20 mouse cellular contexts compared by ENCODE assay signal in genomic region chr6:8524717-8525116, GRCm38 (mm10). TPM values are rescaled to one million over a fixed set of nuclear protein-coding genes. Genes with fewer than 3 reads are reported as not detected.
DNase-seq lines count a peak whose midpoint lies in the region; ATAC-seq and TF ChIP-seq lines count a peak whose summit lies in the region.
"Had no signal": no experiment of that assay in that cellular context is flagged by ENCODE, and none has a peak within 500 bp of the region (broad histone marks: within the 10 kb centered on the region; RNA-seq: fewer than 3 reads in every experiment).

No protein-coding gene starts in this region.

- H3K4me3 ChIP-seq in heart, adult 2 months, result no peak overlapping the region
- H3K4me3 ChIP-seq: embryonic facial prominence, embryonic 12.5 days; forebrain, embryonic 12.5 days; heart, embryonic 15.5 days; hindbrain, embryonic 13.5 days; intestine, embryonic 15.5 days had no signal

- H3K9ac ChIP-seq in heart, adult 2 months (ENCODE audit: low read depth, low read length), result no peak overlapping the region
- H3K9ac ChIP-seq: embryonic facial prominence, embryonic 12.5 days; forebrain, embryonic 12.5 days; forebrain, postnatal 0 days; heart, embryonic 15.5 days; hindbrain, embryonic 13.5 days; intestine, embryonic 15.5 days had no signal

- peak; percentile 57 for DNase-seq in heart, adult 11 months
- DNase-seq in heart, adult 2 months, result no peak
- DNase-seq in cerebellum, adult 18-20 months, result no peak
- DNase-seq in thymus, postnatal 0 days (ENCODE audit: low spot score), result no peak
- DNase-seq in adrenal gland, postnatal 4 days (ENCODE audit: low spot score in 2 of 2), result no peak
- DNase-seq: adrenal gland, postnatal 14 days; cerebellum, adult 8-10 months; cerebellum, postnatal 25 days; forebrain, postnatal 0 days; gastrocnemius, postnatal 36 days; heart, adult 18-20 months; heart, postnatal 14 days had no signal

- H3K27ac ChIP-seq in heart, adult 2 months, result no peak overlapping the region
- H3K27ac ChIP-seq: embryonic facial prominence, embryonic 12.5 days; forebrain, embryonic 12.5 days; heart, embryonic 15.5 days; hindbrain, embryonic 13.5 days; hindbrain, postnatal 0 days; intestine, embryonic 15.5 days had no signal

- no peak for TF ChIP-seq CTCF in heart, adult 2 months (IDR thresholded peaks at IDR 0.05)

- no peak for TF ChIP-seq EP300 in heart, adult 2 months (IDR thresholded peaks at IDR 0.05; ENCODE audit: insufficient read depth, low read depth, low read length)

- TF ChIP-seq POLR2A in heart, adult 2 months (IDR thresholded peaks at IDR 0.05; ENCODE audit: insufficient read depth, low read depth, low read length), result no peak

- no peaks in the 10 kb centered on the region for H3K79me2 ChIP-seq in heart, adult 2 months (replicated peaks; ENCODE audit: control insufficient read depth, insufficient read depth, low read length)

- 84% methylated on average over 5 of the region's 5 CpGs for WGBS in heart, adult 2 months

- no peaks in the 10 kb centered on the region for H3K27me3 ChIP-seq in heart, adult 2 months (ENCODE audit: control insufficient read depth, insufficient read depth, low read length)
- H3K27me3 ChIP-seq: embryonic facial prominence, embryonic 12.5 days; forebrain, embryonic 12.5 days; heart, embryonic 15.5 days; hindbrain, embryonic 13.5 days; intestine, embryonic 15.5 days had no signal

- intact Hi-C loops in heart, adult 2 months (cut with DNase I), result no loop called here

- no peaks in the 10 kb centered on the region for H3K36me3 ChIP-seq in heart, adult 2 months (ENCODE audit: control insufficient read depth, insufficient read depth, low read length)
- H3K36me3 ChIP-seq: embryonic facial prominence, embryonic 12.5 days; forebrain, embryonic 12.5 days; heart, embryonic 15.5 days; hindbrain, embryonic 13.5 days; intestine, embryonic 15.5 days had no signal

- H3K4me1 ChIP-seq in heart, adult 2 months (ENCODE audit: control insufficient read depth, insufficient read depth, low read length), result no peaks in the 10 kb centered on the region
- H3K4me1 ChIP-seq: embryonic facial prominence, embryonic 12.5 days; forebrain, embryonic 12.5 days; heart, embryonic 15.5 days; hindbrain, embryonic 13.5 days; intestine, embryonic 15.5 days had no signal

- ATAC-seq in CD4-positive, CD25-positive, alpha-beta regulatory T cell, adult 4 months, result peak; percentile 53
- ATAC-seq in inflammation-experienced regulatory T-cells, adult 6 months, result peak; percentile 63
- ATAC-seq: forebrain, postnatal 0 days; hindbrain, postnatal 0 days; intestine, embryonic 15.5 days had no signal

RNA-seq across cellular contexts. Expression of gene Glcci1, which starts 15.3 kb away (rescaled TPM):
- total RNA-seq in heart, adult 2 months (2021), result 10 to 100 TPM in 1 of 2 experiments, 1 to 10 TPM in 1; 9.0 to 10.7 TPM
- polyA plus RNA-seq in heart, adult 2 months (2012; rRNA removed), result 1.7 and 3.2 TPM in 2 replicates
- polyA plus RNA-seq in CD4-positive, CD25-positive, alpha-beta regulatory T cell, adult 4 months (2017; shearing (Covaris generic)), result 10 to 100 TPM; 28.3 to 40.6 TPM
- 10 to 100 TPM; 24.8 to 33.6 (median 30.3) TPM for polyA plus RNA-seq in inflammation-experienced regulatory T-cells, adult 6 months (2017; shearing (Covaris generic))
- polyA plus RNA-seq in thymus, postnatal 0 days (2015; fragmentation: Nextera tagmentation; extraction: Ambion mirVana), result 86.5 and 106 TPM in 2 replicates
- 10 to 100 TPM; 31.6 to 33.3 TPM for total RNA-seq in adrenal gland, postnatal 4 days (2021)
